Mouse (Mus musculus): ENCODE results near the gene Rnase13. TPM values are rescaled to one million over a fixed set of nuclear protein-coding genes. Genes with fewer than 3 reads are reported as not detected.
A peak's percentile ranks its signal among the peaks of the same experiment; 100 is the strongest.
"Not testable (repeated sequence)": the region's sequence is repeated elsewhere in the genome, so short reads cannot be mapped to it uniquely, and the experiment has no call there.

Gene Rnase13
- polyA plus RNA-seq, 1 experiment from 2014 or later = not detected

DNA sequence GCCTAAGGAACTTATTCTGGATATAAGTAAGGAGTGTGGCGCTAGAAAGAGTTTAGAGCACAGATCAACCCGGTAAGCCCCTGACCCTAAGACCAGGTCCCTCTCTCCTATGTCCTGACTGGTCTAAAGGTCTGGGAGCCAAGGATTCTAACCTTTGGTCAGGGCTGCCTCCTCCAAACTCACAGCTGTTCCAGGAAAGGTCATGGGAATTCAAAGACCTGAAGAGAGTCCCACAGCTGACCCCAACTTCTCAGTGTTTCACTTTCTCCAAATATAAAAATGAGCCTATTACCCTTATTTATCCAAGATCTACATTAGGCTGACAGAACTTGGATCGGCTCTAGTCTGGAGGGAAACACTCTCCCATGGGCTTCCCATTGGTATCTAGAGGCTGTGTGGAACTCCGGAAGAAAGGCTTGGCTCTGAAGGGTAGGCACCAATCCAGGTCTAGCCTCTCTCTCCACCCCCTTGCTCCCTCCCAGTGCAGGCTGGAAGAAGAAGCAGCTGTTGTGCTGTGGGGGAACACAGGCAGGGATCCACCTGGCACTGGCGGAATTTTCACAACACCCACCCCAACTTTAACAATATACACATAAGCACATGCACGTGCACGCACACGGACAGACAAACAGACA, 6.9 kb upstream of the Rnase13 start:
- H3K27ac ChIP-seq (replicated peaks) = peak overlapping the region; percentile 69; the same call in 1 of the 2 replicates

DNA sequence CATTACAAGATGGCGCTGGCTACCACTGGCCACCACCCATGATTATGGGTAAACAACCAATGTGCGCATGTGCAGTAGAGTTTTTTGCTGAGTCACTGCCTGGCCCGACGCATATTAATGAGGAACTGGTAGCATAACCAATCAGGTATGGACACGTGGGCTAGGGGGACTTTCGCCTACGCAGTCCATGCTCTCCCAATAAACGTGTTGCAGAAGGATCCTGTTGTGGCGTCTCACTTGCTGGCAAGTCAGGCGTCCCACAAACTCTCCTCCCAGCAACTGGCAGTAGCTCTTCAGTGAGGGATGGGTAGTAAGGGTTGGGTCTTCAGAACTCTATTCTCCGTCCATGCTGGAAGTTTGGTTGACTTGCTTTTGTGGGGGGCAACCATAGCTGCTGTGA, 4.4 kb upstream of the Rnase13 start:
- H3K4me3 ChIP-seq (ENCODE audit: low read depth, low read length); H3K4me2 ChIP-seq (replicated peaks; ENCODE audit: low read depth); H3K36me3 ChIP-seq (ENCODE audit: control insufficient read depth, insufficient read depth, low read length); H3K9ac ChIP-seq (ENCODE audit: low read length); H3K27me3 ChIP-seq (ENCODE audit: control insufficient read depth, insufficient read depth, low read length); H3K4me1 ChIP-seq (replicated peaks; ENCODE audit: control insufficient read depth, insufficient read depth); DNase-seq (ENCODE audit: low spot score); H3K9me3 ChIP-seq (ENCODE audit: control insufficient read depth, low read length); H3K27ac ChIP-seq (replicated peaks); ATAC-seq (ENCODE audit: low FRiP score, low TSS enrichment): not testable (repeated sequence)
- 95% methylated on average over 11 of the region's 11 CpGs for WGBS

More for the DNA sequence above, 6.9 kb upstream of the Rnase13 start:
- H3K27me3 ChIP-seq (ENCODE audit: control insufficient read depth, insufficient read depth, low read length) = no peaks in the 10 kb centered on the region
- WGBS = 43% methylated on average over 8 of the region's 8 CpGs
- H3K4me1 ChIP-seq (replicated peaks; ENCODE audit: control insufficient read depth, insufficient read depth) = no peaks in the 10 kb centered on the region
- H3K4me2 ChIP-seq (replicated peaks; ENCODE audit: low read depth) = peak overlapping the region; percentile 12; the same call in 1 of the 2 replicates
- DNase-seq (ENCODE audit: low spot score) (peak; percentile 28), ATAC-seq (ENCODE audit: low FRiP score, low TSS enrichment) (peak; percentile 47; the same call in 1 of the 2 replicates)
- no peak overlapping the region for H3K4me3 ChIP-seq (ENCODE audit: low read depth, low read length)
- no peaks in the 10 kb centered on the region for H3K36me3 ChIP-seq (ENCODE audit: control insufficient read depth, insufficient read depth, low read length)
- no peaks in the 10 kb centered on the region for H3K9me3 ChIP-seq (ENCODE audit: control insufficient read depth, low read length)
- no peak overlapping the region; the same call in 1 of the 2 replicates for H3K9ac ChIP-seq (ENCODE audit: low read length)
- TF ChIP-seq CTCF (IDR thresholded peaks at IDR 0.05; ENCODE audit: low read depth) (no peak), EP300 (optimal IDR thresholded peaks at IDR 0.05) (no peak)

DNA sequence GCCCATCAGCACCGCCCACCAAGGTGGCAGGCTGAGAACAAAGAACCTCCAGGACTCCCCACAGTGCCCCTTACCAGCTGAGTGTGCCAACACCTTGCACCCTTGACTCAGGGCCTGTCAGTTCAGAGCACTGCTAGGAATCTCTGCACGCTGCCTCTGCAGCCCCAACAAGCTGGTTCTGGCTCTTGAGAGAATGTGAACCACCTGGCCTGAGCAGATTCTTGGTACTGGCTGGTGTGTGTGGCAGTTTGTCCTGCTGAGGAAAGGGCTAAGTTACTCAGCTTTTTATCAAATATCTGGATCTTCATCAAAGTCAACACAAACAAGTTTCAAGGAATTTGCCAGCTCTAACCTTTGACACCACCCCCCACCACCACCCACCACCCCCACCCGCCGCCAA, 919 bp upstream of the Rnase13 start:
- ATAC-seq (ENCODE audit: low FRiP score, low TSS enrichment) (no peak), DNase-seq (ENCODE audit: low spot score) (no peak)
- H3K9me3 ChIP-seq (ENCODE audit: control insufficient read depth, low read length) = no peaks in the 10 kb centered on the region
- H3K4me2 ChIP-seq (replicated peaks; ENCODE audit: low read depth) = no peak overlapping the region
- no peak overlapping the region for H3K27ac ChIP-seq (replicated peaks)
- no peaks in the 10 kb centered on the region for H3K36me3 ChIP-seq (ENCODE audit: control insufficient read depth, insufficient read depth, low read length)
- WGBS = 74% methylated on average over 4 of the region's 4 CpGs
- H3K9ac ChIP-seq (ENCODE audit: low read length) = no peak overlapping the region
- TF ChIP-seq CTCF (IDR thresholded peaks at IDR 0.05; ENCODE audit: low read depth) (no peak), EP300 (optimal IDR thresholded peaks at IDR 0.05) (no peak)
- H3K4me3 ChIP-seq (ENCODE audit: low read depth, low read length) = no peak overlapping the region
- H3K27me3 ChIP-seq (ENCODE audit: control insufficient read depth, insufficient read depth, low read length) = no peaks in the 10 kb centered on the region
- H3K4me1 ChIP-seq (replicated peaks; ENCODE audit: control insufficient read depth, insufficient read depth) = peaks cover 14% of the 10 kb centered on the region

DNA sequence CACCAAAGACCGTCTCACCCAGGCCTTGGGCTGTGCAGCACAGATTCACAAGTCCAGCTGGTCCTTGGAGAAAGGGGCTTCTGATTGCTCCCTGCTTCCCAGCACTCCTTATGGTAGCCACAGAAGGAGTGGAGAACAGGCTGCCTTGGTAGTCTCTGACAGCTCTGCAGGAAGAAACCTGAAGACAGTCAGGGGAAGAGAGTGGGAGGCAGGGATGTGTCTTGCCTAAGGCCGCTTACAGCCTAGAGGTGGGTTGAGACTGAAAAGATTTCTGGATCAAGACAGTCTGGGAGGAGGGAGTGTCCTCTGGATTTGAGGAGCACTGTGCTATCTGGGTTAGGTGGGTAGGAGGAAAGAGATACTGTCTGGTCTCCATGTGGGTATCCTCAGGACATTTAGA, 337 bp upstream of the Rnase13 start:
- TF ChIP-seq CTCF (IDR thresholded peaks at IDR 0.05; ENCODE audit: low read depth) (no peak), EP300 (optimal IDR thresholded peaks at IDR 0.05) (no peak)
- H3K9ac ChIP-seq (ENCODE audit: low read length) = no peak overlapping the region
- H3K27me3 ChIP-seq (ENCODE audit: control insufficient read depth, insufficient read depth, low read length) = no peaks in the 10 kb centered on the region
- H3K27ac ChIP-seq (replicated peaks) = no peak overlapping the region
- H3K4me2 ChIP-seq (replicated peaks; ENCODE audit: low read depth) = no peak overlapping the region
- no peak for ATAC-seq (ENCODE audit: low FRiP score, low TSS enrichment)
- no peaks in the 10 kb centered on the region for H3K36me3 ChIP-seq (ENCODE audit: control insufficient read depth, insufficient read depth, low read length)
- no peak for DNase-seq (ENCODE audit: low spot score)
- H3K9me3 ChIP-seq (ENCODE audit: control insufficient read depth, low read length) = no peaks in the 10 kb centered on the region
- no peak overlapping the region for H3K4me3 ChIP-seq (ENCODE audit: low read depth, low read length)
- WGBS = 91% methylated on average over 2 of the region's 2 CpGs
- peaks cover 14% of the 10 kb centered on the region for H3K4me1 ChIP-seq (replicated peaks; ENCODE audit: control insufficient read depth, insufficient read depth)

DNA sequence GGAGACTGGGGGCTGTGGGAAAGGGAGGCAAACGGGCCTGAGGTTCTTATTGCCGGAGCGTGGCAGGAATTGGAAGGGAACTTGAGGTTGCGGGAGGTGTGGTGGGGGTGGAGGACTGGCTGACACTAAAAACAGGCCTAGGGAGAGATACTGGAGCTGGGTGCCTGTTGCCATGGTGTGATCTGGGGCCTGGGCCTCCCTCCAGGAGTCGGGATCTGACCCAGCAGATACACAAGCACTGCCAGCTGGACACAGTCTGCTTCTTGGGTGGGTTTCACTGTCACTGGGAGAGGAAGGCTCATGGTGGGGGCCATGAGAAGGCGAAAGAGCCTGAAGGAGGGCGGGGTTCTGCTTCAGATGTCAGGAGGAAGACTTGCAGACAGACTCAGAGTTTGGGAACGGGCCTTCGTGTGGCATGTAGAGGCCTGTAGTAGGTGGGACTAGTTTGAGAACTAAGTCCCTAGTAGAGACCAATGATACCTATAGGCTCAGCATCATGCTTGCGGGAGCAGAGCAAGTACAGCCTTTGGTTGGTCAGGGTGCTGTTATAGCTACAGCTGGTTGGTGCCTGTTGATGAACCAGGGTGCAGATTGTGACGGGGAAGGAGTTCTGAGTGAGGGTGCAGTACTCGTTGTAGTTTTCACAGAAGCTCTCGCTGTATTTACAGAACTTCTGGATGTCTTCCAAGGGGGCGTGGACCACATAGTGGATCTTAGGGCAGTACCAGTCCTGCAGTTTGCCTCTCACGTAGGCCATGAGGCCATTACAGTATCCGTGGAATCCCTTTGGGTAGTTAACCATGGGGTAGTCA, 608 bp downstream of the Rnase13 start:
- Histone ChIP-seq H3K36me3 (ENCODE audit: control insufficient read depth, insufficient read depth, low read length) (no peaks in the 10 kb centered on the region), H3K9me3 (ENCODE audit: control insufficient read depth, low read length) (no peaks in the 10 kb centered on the region), H3K27me3 (ENCODE audit: control insufficient read depth, insufficient read depth, low read length) (no peaks in the 10 kb centered on the region), H3K4me1 (replicated peaks; ENCODE audit: control insufficient read depth, insufficient read depth) (peaks cover 14% of the 10 kb centered on the region), H3K4me2 (replicated peaks; ENCODE audit: low read depth) (no peak overlapping the region), H3K27ac (replicated peaks) (peak overlapping the region; percentile 81), H3K9ac (ENCODE audit: low read length) (no peak overlapping the region), H3K4me3 (ENCODE audit: low read depth, low read length) (no peak overlapping the region)
- DNase-seq (ENCODE audit: low spot score) (peak; percentile 37), ATAC-seq (ENCODE audit: low FRiP score, low TSS enrichment) (peak; percentile 74; the same call in 1 of the 2 replicates)
- WGBS = 32% methylated on average over 16 of the region's 16 CpGs
- TF ChIP-seq CTCF (IDR thresholded peaks at IDR 0.05; ENCODE audit: low read depth) (no peak), EP300 (optimal IDR thresholded peaks at IDR 0.05) (no peak)

DNA sequence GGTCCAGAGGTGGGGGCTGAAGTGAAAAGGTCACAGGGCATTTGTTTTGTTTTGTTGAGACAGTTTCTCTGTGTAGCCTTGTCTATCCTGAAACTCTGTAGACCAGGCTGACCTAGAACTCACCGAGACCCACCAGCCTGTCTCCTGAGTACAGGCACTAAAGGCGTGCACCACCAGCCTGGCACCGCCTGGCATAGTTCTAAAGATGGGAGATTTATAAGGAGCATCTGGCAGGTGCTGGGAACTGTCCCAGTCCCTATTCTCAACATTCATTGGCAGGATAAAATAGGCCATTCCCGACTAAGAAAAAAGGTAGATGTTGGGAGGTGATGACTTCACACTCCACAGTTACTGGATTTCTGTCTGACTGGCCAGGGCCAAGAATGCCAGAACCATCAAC, 3.6 kb downstream of the Rnase13 start:
- no peak overlapping the region for H3K4me2 ChIP-seq (replicated peaks; ENCODE audit: low read depth)
- no peaks in the 10 kb centered on the region for H3K36me3 ChIP-seq (ENCODE audit: control insufficient read depth, insufficient read depth, low read length)
- WGBS = 78% methylated on average over 4 of the region's 4 CpGs
- H3K4me3 ChIP-seq (ENCODE audit: low read depth, low read length) = no peak overlapping the region
- TF ChIP-seq CTCF (IDR thresholded peaks at IDR 0.05; ENCODE audit: low read depth) (no peak), EP300 (optimal IDR thresholded peaks at IDR 0.05) (no peak)
- ATAC-seq (ENCODE audit: low FRiP score, low TSS enrichment) (no peak), DNase-seq (ENCODE audit: low spot score) (no peak)
- H3K27me3 ChIP-seq (ENCODE audit: control insufficient read depth, insufficient read depth, low read length) = no peaks in the 10 kb centered on the region
- no peak overlapping the region for H3K27ac ChIP-seq (replicated peaks)
- H3K4me1 ChIP-seq (replicated peaks; ENCODE audit: control insufficient read depth, insufficient read depth) = peaks cover 18% of the 10 kb centered on the region
- H3K9me3 ChIP-seq (ENCODE audit: control insufficient read depth, low read length) = no peaks in the 10 kb centered on the region
- no peak overlapping the region for H3K9ac ChIP-seq (ENCODE audit: low read length)

Measured in stomach, postnatal 0 days (tissue).